Mouse (Mus musculus): ENCODE data around the gene Map10.
A peak's percentile ranks its signal among the peaks of the same experiment; 100 is the strongest.

The Map10 gene

DNA sequence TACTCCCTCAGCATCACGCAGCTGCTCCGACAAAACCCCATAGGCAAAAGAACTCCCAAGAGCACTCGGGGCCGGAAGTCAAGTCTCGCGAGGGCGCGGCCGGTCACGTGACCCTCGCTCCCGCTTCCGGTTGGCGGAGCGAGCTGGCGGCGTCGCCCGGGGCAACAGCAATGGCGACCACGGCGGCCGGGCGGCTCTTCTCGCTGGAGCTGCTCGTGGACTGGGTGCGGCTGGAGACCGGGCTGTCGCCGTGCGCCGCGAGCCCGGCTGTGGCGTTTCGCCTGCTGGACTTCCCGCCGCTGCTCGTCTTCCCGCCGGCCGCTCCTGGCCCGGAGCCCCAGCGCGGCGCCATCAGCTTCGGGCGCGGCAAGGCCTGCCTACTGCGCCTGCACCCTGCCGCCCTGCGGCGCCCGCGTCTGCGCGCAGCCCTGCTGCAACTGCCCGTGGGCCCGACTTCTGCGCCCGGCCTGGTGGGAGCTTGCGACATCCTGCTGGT, at the start of gene Map10:
Gene Map10 (plus strand): TSS at position 119 of the 496 bp plus-strand sequence.
- peak; percentile 93 for DNase-seq

GRCm38 (mm10) chr8:125620301-125620700, 49.3 kb upstream of the Map10 start:
- peak; percentile 34 for DNase-seq

GRCm38 (mm10) chr8:125624287-125624686, 45.3 kb upstream of the Map10 start:
- DNase-seq = no peak

DNA sequence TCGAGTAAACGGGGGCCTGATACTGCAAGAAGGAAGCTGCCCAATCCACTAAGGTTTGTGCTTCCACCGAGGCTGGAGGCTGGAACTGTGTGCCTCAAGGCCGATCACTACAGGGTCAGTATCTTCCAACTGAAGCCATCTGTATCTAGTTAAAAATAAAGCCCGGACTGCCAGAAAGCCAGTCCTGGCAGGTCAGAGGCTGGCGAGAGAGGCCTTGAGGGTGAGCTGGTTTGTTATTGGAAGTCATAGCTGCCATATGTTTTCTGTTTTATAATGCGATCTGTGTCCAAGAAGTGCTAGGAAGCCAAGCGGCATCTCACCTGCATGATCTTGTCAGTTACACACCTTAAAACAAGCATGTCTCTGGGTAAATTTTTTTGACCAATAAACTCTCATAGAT, 43.2 kb upstream of the Map10 start:
- DNase-seq = no peak

DNA sequence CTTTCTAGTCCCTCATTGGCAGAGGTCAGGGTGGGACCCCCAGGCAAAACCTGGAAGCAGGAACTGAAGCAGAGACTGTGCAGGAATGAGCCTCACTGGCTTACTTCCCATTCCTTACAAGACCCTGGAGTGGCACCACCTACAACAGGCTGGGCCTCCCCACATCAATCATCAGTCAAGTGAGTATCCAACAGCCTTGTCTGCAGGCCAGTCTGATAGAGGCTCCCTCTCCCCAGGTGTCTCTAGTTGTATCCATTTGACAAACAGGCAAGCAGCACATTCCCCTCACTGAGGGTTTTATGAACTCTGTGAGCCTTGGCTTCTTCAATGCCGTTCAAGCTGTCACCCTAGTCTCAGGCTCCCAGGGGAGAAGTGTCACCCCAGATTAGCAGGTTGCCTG, 40.8 kb upstream of the Map10 start:
- no peak for DNase-seq

DNA sequence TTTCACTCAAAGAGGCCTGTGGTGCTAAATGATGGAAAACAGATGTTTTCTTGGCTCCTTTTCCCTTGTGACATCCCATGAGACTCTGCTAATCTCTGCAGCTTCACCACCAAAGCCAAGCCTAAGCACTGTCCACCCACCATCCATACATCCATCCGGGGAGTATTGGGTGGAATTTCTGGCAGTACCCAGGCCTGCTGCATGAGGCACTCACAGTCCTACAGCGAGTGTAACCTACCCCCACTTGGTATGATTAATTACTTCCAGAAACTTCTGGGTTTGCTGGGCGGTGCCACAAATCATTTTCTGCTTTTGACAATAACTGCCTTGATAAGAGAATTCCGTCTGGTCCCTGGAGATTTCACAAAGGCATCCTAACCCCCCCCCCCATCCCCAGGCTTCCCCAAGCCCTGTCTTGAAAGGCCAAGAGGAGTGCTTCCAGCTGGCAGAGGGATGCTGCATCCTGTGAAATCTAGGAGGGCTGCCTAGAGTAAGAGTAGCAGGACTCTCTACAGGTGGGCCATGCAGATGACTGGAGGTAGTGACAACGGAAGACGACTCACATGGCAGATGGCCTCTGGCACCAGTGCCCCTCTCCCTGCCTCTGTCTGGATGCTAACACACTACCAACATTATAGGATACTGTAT, 31.1 kb upstream of the Map10 start:
- no peak for DNase-seq

DNA sequence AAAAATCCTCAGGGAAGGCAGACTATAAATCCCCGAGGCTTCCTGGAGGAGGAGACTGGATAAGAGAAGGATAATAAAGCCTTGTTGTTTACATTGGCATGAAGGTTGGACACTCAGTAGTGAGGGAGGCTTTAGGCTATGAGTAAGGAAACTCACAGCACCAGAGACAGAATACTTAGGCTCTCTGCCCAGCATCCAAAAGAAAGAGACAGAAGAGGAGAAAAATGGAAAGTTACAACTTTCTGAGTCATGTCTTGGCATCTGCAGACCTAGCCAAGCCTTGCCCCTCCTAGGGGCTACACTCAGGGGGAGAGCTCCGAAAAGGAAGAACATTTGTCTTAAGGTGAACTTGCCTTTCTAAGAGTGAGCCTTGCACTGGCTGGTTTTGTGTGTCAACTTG, 30.0 kb upstream of the Map10 start:
- DNase-seq = no peak

- DNase-seq = no peak
Observed at GRCm38 (mm10) chr8:125640766-125641165, 28.9 kb upstream of the Map10 start.

DNA sequence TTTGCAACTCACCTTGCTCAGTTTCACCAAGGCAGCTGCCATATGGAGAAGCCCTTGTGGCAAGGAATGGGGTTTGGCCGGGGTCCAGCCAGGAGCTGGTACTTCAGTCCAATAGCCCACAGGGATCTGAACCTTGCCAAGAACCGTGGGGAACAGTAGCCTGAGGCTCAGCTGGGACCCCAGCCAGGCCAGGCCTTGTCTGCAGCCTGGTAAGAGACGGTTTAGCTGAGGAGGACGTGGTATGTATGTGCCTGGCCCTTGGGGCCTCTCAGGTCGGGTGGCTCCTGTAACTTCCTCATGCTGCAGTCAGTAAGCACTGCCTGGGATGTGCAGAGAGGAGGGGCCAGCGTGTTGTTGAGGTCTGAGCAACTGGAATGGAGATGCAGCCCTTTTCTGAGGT, 27.8 kb upstream of the Map10 start:
- DNase-seq = no peak

- DNase-seq = no peak
Observed at GRCm38 (mm10) chr8:125645757-125646478, 23.7 kb upstream of the Map10 start.

DNA sequence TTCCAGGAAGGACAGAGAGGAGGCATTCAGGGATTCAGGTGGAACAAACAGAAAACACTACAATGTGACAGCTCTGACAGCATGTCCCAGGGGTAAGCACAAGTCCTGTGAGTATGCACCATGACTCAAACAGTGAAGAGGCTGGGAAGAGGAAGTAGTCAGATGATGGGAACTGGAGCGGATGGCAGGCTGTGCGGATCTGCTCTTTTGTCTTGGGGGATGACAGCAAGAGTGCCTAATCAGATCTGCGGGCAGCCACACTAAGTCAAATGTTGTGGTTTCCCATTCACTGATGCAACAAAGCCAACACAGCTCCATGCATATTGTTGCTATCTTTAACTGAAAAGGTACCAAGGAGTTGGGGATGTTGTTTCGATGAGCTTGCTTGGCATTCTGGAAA, 20.2 kb upstream of the Map10 start:
- no peak for DNase-seq

- DNase-seq = no peak
Observed at GRCm38 (mm10) chr8:125654821-125655220, 14.8 kb upstream of the Map10 start.

- no peak for DNase-seq
Observed at GRCm38 (mm10) chr8:125658508-125658907, 11.1 kb upstream of the Map10 start.

GRCm38 (mm10) chr8:125658926-125659325, 10.7 kb upstream of the Map10 start:
- DNase-seq = no peak

DNA sequence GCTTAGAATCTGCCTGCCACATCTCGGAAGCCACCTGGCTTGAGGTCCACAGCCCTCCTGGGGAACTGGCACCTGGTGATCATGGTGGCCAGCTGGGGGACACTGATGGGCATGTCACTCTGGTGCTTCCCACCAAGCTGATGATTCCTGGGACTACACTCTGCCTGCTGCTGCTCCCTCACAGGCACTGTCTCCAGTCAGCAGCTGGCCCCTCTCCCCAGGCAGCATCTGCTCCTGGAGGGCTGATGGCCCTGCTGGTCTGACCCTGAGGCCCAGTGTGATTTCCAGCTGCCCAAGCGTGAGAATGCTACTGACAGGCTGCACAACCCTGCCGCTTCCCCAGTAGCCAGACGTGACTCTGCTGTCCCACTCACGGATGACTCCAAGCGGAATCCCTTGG, 9.2 kb upstream of the Map10 start:
- no peak for DNase-seq

- DNase-seq = no peak
Observed at GRCm38 (mm10) chr8:125661958-125662668, 7.5 kb upstream of the Map10 start.

DNA sequence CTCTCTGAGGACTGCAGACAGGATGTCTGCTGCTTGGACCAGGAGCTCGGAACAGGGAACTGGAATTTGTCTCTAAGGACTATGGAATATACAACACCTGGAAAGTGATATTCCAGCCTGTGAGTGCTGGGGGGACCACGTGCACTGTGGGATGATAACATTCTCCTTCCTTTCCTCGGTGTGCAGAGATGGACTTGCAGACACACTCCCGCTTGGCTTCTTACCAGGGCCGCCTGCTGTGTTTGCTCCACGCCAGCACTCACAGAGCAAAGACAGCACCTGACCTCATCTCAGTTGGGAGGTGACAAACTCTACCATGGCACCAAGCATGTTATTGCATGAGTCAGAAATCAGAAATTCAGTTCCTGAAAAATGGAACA, 7.0 kb upstream of the Map10 start:
- no peak for DNase-seq

GRCm38 (mm10) chr8:125665183-125665875, 4.3 kb upstream of the Map10 start:
- DNase-seq = no peak

GRCm38 (mm10) chr8:125665876-125666186, 3.8 kb upstream of the Map10 start:
- DNase-seq = no peak

DNA sequence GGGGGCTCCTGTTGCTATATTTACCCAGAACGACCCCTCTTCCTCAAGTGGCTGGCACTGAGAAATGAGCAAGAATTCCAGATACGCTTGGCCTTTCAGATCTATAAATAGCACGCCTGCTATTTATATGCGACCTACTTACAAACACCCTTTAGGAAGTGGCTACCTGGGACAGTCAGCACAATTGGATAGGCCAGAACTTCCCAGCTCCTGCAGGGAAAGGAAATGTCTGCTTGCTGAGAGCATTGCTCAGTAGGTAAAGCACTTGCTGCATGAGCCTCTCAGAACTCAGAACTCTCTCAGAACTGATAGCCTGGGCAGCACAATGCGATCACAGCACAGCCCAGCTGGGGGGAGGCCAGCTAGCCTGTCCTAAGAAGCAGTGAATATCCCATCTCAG, 3.4 kb upstream of the Map10 start:
- DNase-seq = no peak

DNA sequence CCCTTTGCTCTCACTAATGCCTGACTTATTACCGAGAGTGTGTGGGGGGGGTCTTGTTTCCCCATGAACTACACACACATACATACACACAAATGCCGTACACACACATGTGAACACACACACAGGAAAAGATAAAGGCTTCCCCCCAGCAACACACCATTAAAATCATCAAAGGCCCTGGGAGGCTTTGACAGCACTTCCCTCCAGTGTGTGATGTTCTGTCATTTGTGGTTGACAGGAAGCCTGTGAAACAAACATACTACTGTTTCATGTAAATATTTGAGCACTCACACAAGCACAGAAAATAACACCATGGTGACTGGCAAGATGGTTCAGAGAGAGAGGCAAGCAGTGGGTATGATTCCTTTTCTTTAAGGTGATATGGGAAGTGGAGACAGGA, 2.4 kb upstream of the Map10 start:
- DNase-seq = no peak

DNA sequence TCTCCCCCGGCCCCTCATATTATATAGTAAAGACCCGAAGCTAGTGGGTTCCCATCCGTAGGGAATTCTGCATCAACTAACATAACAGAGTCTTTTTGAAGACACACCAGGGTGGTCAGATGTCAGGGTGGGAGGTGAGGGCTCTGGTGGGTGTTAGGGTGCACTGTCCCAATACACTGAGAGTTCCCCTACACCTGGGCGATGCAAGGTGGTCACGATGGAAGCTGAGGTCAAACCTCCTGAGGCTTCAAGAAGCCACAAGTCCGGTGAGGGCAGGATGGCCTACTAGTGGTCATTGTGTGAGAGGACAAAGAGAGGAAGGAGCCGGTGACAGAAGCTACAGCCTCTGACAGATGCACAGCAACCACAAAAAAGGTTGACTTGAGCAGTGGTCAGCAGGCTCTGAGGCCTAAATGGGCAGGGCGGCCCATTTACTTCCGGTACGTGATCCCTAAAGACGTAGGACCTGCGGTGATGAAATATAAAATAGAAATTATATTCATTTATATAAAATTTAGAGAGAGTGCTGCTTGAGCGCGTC, 389 bp upstream of the Map10 start:
- DNase-seq = no peak

DNA sequence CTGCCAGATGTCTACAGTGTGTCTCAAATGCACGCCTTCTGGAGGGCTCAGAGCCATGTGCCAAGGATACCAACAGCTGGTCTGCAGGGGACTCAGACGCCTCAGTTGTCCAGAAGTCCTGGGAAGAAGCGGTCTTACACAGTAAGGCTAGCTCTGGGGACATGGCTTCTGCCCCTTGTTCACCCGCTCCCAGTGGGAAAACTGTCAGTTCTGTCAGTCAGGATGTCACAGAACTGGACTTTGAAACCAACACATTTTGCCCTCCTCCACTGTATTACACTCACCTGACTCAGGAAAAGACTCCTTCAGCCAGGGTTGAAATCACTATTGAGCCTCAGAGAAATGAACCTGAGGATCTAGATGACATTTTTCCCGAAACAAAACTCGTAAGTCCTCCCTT, 802 bp downstream of the Map10 start:
- no peak for DNase-seq

Data from embryo, embryonic 11 days (tissue).